Mouse (Mus musculus): Measurements from ENCODE around the gene Hand2.

DNA sequence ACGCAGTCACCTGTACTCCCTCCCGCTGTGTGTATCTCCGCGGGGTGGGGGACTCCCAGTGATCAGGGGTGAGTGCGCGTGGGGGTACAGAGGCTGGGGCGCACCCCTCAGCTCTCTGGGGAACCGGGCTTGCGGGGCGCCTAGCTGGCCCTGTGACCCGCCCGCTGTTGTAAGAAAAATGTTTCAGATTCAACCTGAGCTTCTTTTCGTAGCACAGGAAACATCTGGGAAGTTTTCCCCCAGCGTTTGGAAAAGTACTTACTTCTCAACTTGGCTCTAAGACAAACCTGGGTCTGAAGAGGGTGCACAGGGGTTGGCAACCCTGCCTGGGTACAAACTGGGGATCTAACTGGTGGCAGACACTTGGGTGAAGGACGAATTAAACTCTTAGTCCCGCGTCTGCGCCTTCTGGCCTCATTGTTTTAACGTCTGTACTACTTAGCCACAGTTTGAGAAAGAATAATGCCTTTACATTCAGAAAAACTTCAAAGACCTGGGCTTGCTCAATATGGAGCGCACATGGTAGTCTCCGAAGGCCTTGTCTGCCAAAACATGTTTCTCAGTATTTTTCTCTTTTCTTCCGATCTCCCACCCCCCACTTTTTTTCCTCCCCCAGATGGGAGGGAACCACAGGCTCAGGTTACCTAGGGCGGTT is 28.2 kb downstream of the Hand2 start:
- TF ChIP-seq CTCF (IDR thresholded peaks at IDR 0.05; ENCODE audit: insufficient read depth, low read depth, low read length) (no peak), POLR2A (IDR thresholded peaks at IDR 0.05; ENCODE audit: insufficient read depth, low read depth, low read length) (no peak)

All from olfactory bulb, adult 2 months (tissue).